Mouse (Mus musculus): ENCODE results near the gene Zbtb7a. TPM values are rescaled to one million over a fixed set of nuclear protein-coding genes. Genes with fewer than 3 reads are reported as not detected.

The Zbtb7a gene
- polyA plus RNA-seq, 1 experiment from 2014 or later: 17.7 TPM

DNA sequence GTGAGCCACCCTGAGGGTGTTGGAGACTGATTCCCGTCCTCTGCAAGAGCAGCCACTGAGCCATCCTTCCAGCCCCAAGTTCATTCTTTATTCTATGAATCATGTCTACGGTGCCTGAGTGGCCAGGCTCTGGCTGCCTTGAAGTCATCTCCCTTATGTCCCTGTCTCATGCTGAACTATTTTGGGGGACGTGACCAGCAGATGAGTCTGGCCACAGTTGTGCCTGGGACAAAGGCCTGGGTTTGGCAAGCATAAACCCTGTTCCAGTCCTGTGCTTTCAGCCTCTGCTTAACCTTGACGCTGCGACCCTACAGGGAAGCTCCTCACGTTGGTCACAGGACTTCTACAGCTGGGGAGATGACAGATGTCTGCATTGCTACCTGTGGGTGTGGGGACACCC lies 62.3 kb downstream of the Zbtb7a start:
- H3K4me1 ChIP-seq: peaks cover 17% of the 10 kb centered on the region
- no peak overlapping the region for H3K9ac ChIP-seq
- H3K4me2 ChIP-seq (replicated peaks): no peak overlapping the region
- H3K36me3 ChIP-seq: no peaks in the 10 kb centered on the region
- no peak for ATAC-seq (ENCODE audit: low FRiP score)
- WGBS: 53% methylated on average over 6 of the region's 6 CpGs
- no peaks in the 10 kb centered on the region for H3K9me3 ChIP-seq (replicated peaks)
- H3K27me3 ChIP-seq: peaks cover 60% of the 10 kb centered on the region
- H3K27ac ChIP-seq: no peak overlapping the region
- no peak overlapping the region for H3K4me3 ChIP-seq

DNA sequence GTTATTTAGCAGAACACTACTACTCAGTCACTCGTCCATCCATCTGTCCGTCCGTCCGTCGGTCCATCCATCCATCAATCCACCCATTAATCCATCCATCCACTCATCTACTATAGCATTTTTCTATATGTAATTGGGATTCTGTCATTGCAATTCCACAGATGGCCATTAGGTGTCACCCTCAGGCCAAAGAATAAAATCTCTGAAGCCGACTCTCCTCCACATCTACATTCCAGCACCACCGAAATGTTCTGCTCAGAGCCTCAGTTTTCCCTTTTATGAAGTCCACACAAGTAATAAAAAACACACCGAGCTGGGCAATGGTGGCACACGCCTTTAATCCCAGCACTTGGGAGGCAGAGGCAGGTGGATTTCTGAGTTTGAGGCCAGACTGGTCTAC lies 63.2 kb downstream of the Zbtb7a start:
- H3K4me1 ChIP-seq: peaks cover 11% of the 10 kb centered on the region
- 2% methylated on average over 9 of the region's 9 CpGs for WGBS
- H3K9ac ChIP-seq: no peak overlapping the region
- H3K27me3 ChIP-seq: peaks cover 59% of the 10 kb centered on the region
- H3K4me2 ChIP-seq (replicated peaks): no peak overlapping the region
- no peak overlapping the region for H3K4me3 ChIP-seq
- no peaks in the 10 kb centered on the region for H3K36me3 ChIP-seq
- H3K9me3 ChIP-seq (replicated peaks): no peaks in the 10 kb centered on the region
- ATAC-seq (ENCODE audit: low FRiP score): no peak
- no peak overlapping the region for H3K27ac ChIP-seq

DNA sequence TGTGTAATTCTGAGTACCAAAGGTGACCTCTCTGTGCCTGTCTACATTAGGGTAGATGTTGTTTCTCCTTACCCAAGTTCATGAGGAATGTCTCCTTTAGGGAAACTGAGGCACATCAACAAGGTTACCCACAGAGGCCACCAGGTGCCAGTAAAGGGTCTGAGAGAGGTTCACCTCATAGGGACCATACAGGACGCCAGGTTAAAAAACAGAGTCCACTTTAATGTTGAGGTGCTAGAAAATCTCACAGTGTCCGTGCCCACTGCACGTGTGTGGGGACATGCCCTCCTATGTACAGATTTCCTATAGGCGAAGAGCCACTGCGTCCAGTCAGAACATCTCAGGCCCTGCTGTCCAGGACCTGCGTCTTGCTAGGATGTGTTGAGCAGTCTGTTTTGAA lies 64.0 kb downstream of the Zbtb7a start:
- Histone ChIP-seq H3K9ac (no peak overlapping the region), H3K4me3 (no peak overlapping the region), H3K9me3 (replicated peaks) (no peaks in the 10 kb centered on the region), H3K36me3 (no peaks in the 10 kb centered on the region), H3K4me1 (peaks cover 7% of the 10 kb centered on the region; the same call in 1 of the 2 replicates), H3K4me2 (replicated peaks) (no peak overlapping the region), H3K27ac (no peak overlapping the region), H3K27me3 (peaks cover 55% of the 10 kb centered on the region)
- no peak for ATAC-seq (ENCODE audit: low FRiP score)
- 84% methylated on average over 6 of the region's 6 CpGs for WGBS

DNA sequence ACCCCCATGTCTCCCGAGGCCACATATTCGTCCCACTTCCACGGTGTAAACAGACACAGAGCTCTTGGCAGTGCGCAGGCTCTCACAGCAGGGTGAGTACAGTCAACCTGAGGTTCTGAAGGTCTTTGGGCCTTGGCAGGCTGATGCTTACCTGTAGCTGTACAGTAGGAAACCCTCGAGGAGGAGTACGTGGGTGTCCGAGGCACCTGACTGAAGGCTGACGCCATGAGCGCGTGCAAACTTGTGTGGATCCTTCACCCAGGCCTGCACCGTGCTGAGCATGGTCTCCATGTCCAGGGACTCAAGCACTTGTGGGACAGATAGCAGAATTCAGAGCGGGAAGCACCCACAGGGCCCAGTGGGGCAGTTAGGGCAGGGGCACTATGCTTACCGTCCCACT lies 65.1 kb downstream of the Zbtb7a start:
- H3K27me3 ChIP-seq: peaks cover 43% of the 10 kb centered on the region
- 0 out of 2 replicates have a peak overlapping the region, but pooled peaks have one; percentile 27 for H3K9ac ChIP-seq
- H3K4me3 ChIP-seq: no peak overlapping the region
- H3K4me2 ChIP-seq (replicated peaks): no peak overlapping the region
- no peak overlapping the region for H3K27ac ChIP-seq
- ATAC-seq (ENCODE audit: low FRiP score): no peak
- 87% methylated on average over 13 of the region's 13 CpGs for WGBS
- H3K4me1 ChIP-seq: no peaks in the 10 kb centered on the region
- no peaks in the 10 kb centered on the region for H3K9me3 ChIP-seq (replicated peaks)
- 0 out of 2 replicates have a peak, but pooled peaks cover 5% of the 10 kb centered on the region for H3K36me3 ChIP-seq

DNA sequence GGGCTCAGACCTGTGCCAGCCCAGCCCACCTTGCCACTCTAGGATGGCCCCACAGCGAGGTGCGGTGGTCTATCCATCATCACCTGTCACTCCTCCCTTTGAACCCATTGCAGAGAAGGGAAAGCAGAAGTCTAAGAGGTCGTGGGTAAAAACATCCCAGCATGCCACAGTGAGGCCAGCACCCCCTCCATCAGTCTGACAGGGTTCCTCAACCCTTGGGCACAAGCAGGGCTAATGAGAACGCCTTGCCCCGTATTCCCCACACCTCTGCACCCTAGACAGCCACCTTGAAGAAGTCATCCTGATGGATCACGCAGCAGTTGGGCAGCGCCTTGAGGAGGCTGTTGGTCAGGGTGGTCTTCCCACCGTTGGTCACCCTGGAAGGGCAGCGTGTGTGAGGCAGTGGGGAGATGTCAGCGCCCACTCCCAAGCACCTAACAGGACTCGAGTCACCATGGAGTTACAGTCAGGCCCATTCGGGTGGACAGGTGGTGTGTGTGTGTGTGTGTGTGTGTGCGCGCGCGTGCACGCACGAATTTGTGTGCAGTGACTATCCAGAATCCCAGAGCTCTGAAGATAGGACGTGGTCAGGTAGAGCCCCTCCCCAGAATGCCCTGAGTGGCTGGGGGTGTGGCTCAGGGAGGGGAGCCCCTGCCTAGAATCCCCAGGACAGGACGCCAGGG lies 65.7 kb downstream of the Zbtb7a start:
- no peak overlapping the region; the same call in 1 of the 2 replicates for H3K9ac ChIP-seq
- H3K4me1 ChIP-seq: no peaks in the 10 kb centered on the region
- 75% methylated on average over 20 of the region's 20 CpGs for WGBS
- H3K4me3 ChIP-seq: no peak overlapping the region
- H3K27me3 ChIP-seq: peaks cover 37% of the 10 kb centered on the region
- no peak overlapping the region for H3K27ac ChIP-seq
- H3K4me2 ChIP-seq (replicated peaks): no peak overlapping the region
- no peaks in the 10 kb centered on the region for H3K9me3 ChIP-seq (replicated peaks)
- ATAC-seq (ENCODE audit: low FRiP score): no peak
- H3K36me3 ChIP-seq: 0 out of 2 replicates have a peak, but pooled peaks cover 5% of the 10 kb centered on the region

DNA sequence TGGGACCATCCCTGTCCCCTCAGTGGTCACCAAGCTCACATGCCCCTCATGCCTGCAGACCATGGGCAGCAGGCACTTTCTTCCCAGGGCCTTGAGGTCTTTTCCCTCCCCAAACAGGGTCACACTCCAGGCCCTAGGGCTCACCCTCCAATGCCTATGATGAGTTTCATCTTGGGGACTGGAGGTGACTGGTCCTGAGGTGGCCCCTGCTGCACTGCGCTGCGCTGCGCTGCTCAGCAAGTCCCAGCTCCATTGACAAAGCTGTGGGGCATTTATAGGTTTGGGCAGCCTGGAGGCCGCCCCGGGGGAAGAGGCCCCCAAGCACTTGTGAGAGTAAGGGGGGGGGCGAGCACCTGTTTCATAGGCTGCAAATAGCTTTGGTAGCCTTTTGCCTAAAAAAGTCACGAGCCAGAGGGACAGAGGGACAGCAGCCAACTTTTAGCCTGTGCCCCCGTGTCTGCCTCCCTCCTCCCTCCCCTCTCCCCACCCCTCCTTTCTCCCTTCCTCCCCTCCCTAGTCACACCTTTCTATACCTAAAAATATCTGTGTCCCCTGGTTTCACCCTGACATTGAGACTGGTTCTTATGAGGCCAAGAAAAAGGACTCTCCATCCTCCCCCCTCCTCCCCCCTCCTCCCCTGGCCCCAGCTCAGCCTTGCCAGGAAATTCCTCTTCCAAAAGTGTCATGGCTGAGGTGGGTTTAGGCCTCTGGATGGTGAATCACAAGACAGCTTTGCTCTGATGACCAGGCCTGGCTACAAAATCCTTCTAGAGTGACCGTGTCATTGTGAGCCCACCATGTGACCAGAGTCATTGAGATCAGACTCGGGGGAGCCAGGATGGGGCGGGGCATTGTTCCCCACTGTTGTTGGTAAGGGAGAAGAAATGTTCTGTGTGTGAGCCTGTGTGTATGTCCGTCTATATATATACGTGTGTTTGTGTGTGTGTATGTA lies 67.1 kb downstream of the Zbtb7a start, which contains the start of gene Nmrk2:
TSS of gene Nmrk2 (minus strand) at position 245 of the 952 bp plus-strand sequence.
- H3K36me3 ChIP-seq: peaks cover 14% of the 10 kb centered on the region
- no peak within 1 kb of the TSS for H3K4me3 ChIP-seq
- no peak within 1 kb of the TSS for H3K27ac ChIP-seq
- H3K9me3 ChIP-seq (replicated peaks): no peaks in the 10 kb centered on the region
- H3K9ac ChIP-seq: peak within 1 kb of the TSS; percentile 1; the same call in 1 of the 2 replicates
- no peak for ATAC-seq (ENCODE audit: low FRiP score)
- WGBS: 63% methylated on average over 13 of the region's 13 CpGs
- no peaks in the 10 kb centered on the region for H3K4me1 ChIP-seq
- peaks cover 24% of the 10 kb centered on the region for H3K27me3 ChIP-seq
- no peak within 1 kb of the TSS for H3K4me2 ChIP-seq (replicated peaks)

Small RNA genes within 50 kb of the gene (microRNA-seq; reads per million reads assigned to microRNA genes)
- gene Mir5615-1 (not detected), gene Mir5615-2 (not detected)

Other genes with a start within 250 kb of the Zbtb7a start
- 271 and 305 TPM in 2 replicates for gene Timm13, start 234.3 kb upstream of the Zbtb7a start, polyA plus RNA-seq (2016; fragmentation: Nextera tagmentation; extraction: Ambion mirVana)
- gene Lmnb2, start 217.0 kb upstream of the Zbtb7a start, polyA plus RNA-seq (2016; fragmentation: Nextera tagmentation; extraction: Ambion mirVana): 56.8 and 57.9 TPM in 2 replicates
- gene Gadd45b, start 205.1 kb upstream of the Zbtb7a start, polyA plus RNA-seq (2016; fragmentation: Nextera tagmentation; extraction: Ambion mirVana): 11.8 and 15.8 TPM in 2 replicates
- gene Gng7, start 120.3 kb upstream of the Zbtb7a start, polyA plus RNA-seq (2016; fragmentation: Nextera tagmentation; extraction: Ambion mirVana): 10.1 and 10.7 TPM in 2 replicates
- 16.4 and 16.7 TPM in 2 replicates for gene Diras1, start 109.6 kb upstream of the Zbtb7a start, polyA plus RNA-seq (2016; fragmentation: Nextera tagmentation; extraction: Ambion mirVana)
- gene Slc39a3, start 97.8 kb upstream of the Zbtb7a start, polyA plus RNA-seq (2016; fragmentation: Nextera tagmentation; extraction: Ambion mirVana): 33.8 and 37.0 TPM in 2 replicates
- gene Sgta, start 75.0 kb upstream of the Zbtb7a start, polyA plus RNA-seq (2016; fragmentation: Nextera tagmentation; extraction: Ambion mirVana): 259 and 269 TPM in 2 replicates
- gene Thop1, start 65.2 kb upstream of the Zbtb7a start, polyA plus RNA-seq (2016; fragmentation: Nextera tagmentation; extraction: Ambion mirVana): 57.5 and 58.0 TPM in 2 replicates
- 0.12 and 0.46 TPM in 2 replicates for gene Creb3l3, start 36.3 kb upstream of the Zbtb7a start, polyA plus RNA-seq (2016; fragmentation: Nextera tagmentation; extraction: Ambion mirVana)
- gene Map2k2, start 29.3 kb upstream of the Zbtb7a start, polyA plus RNA-seq (2016; fragmentation: Nextera tagmentation; extraction: Ambion mirVana): 223 and 232 TPM in 2 replicates
- gene Pias4, start 32.7 kb downstream of the Zbtb7a start, polyA plus RNA-seq (2016; fragmentation: Nextera tagmentation; extraction: Ambion mirVana): 56.7 and 59.2 TPM in 2 replicates
- gene Eef2, start 41.4 kb downstream of the Zbtb7a start, polyA plus RNA-seq (2016; fragmentation: Nextera tagmentation; extraction: Ambion mirVana): 539 TPM in 2 replicates
- gene Dapk3, start 47.8 kb downstream of the Zbtb7a start, polyA plus RNA-seq (2016; fragmentation: Nextera tagmentation; extraction: Ambion mirVana): 86.4 and 94.5 TPM in 2 replicates
- not detected in 2 replicates for gene 4930442H23Rik, start 48.6 kb downstream of the Zbtb7a start, polyA plus RNA-seq (2016; fragmentation: Nextera tagmentation; extraction: Ambion mirVana)
- not detected in 2 replicates for gene Nmrk2, start 66.8 kb downstream of the Zbtb7a start, polyA plus RNA-seq (2016; fragmentation: Nextera tagmentation; extraction: Ambion mirVana)
- 33.7 and 36.8 TPM in 2 replicates for gene Atcay, start 95.6 kb downstream of the Zbtb7a start, polyA plus RNA-seq (2016; fragmentation: Nextera tagmentation; extraction: Ambion mirVana)
- gene Zfr2, start 97.9 kb downstream of the Zbtb7a start, polyA plus RNA-seq (2016; fragmentation: Nextera tagmentation; extraction: Ambion mirVana): 14.0 and 15.6 TPM in 2 replicates
- 6.3 and 6.8 TPM in 2 replicates for gene Matk, start 117.7 kb downstream of the Zbtb7a start, polyA plus RNA-seq (2016; fragmentation: Nextera tagmentation; extraction: Ambion mirVana)
- 142 and 155 TPM in 2 replicates for gene Mrpl54, start 131.7 kb downstream of the Zbtb7a start, polyA plus RNA-seq (2016; fragmentation: Nextera tagmentation; extraction: Ambion mirVana)
- 36.9 and 38.1 TPM in 2 replicates for gene Apba3, start 131.7 kb downstream of the Zbtb7a start, polyA plus RNA-seq (2016; fragmentation: Nextera tagmentation; extraction: Ambion mirVana)
- gene Tjp3, start 156.4 kb downstream of the Zbtb7a start, polyA plus RNA-seq (2016; fragmentation: Nextera tagmentation; extraction: Ambion mirVana): 5.4 and 6.8 TPM in 2 replicates
- gene Pip5k1c, start 157.7 kb downstream of the Zbtb7a start, polyA plus RNA-seq (2016; fragmentation: Nextera tagmentation; extraction: Ambion mirVana): 97.3 and 103 TPM in 2 replicates
- 53.3 and 54.5 TPM in 2 replicates for gene Cactin, start 185.9 kb downstream of the Zbtb7a start, polyA plus RNA-seq (2016; fragmentation: Nextera tagmentation; extraction: Ambion mirVana)
- 2.7 and 3.1 TPM in 2 replicates for gene Tbxa2r, start 193.5 kb downstream of the Zbtb7a start, polyA plus RNA-seq (2016; fragmentation: Nextera tagmentation; extraction: Ambion mirVana)
- not detected in 2 replicates for gene Gipc3, start 208.0 kb downstream of the Zbtb7a start, polyA plus RNA-seq (2016; fragmentation: Nextera tagmentation; extraction: Ambion mirVana)
- gene Hmg20b, start 215.3 kb downstream of the Zbtb7a start, polyA plus RNA-seq (2016; fragmentation: Nextera tagmentation; extraction: Ambion mirVana): 92.0 and 93.4 TPM in 2 replicates
- gene Mfsd12, start 222.3 kb downstream of the Zbtb7a start, polyA plus RNA-seq (2016; fragmentation: Nextera tagmentation; extraction: Ambion mirVana): 11.4 and 12.9 TPM in 2 replicates
- gene 4930404N11Rik, start 230.6 kb downstream of the Zbtb7a start, polyA plus RNA-seq (2016; fragmentation: Nextera tagmentation; extraction: Ambion mirVana): 0.52 and 0.88 TPM in 2 replicates
- 132 and 134 TPM in 2 replicates for gene Fzr1, start 243.3 kb downstream of the Zbtb7a start, polyA plus RNA-seq (2016; fragmentation: Nextera tagmentation; extraction: Ambion mirVana)
- gene Dohh, start 249.2 kb downstream of the Zbtb7a start, polyA plus RNA-seq (2016; fragmentation: Nextera tagmentation; extraction: Ambion mirVana): 62.7 and 67.5 TPM in 2 replicates
- gene Gm48551, start 249.2 kb downstream of the Zbtb7a start, polyA plus RNA-seq (2016; fragmentation: Nextera tagmentation; extraction: Ambion mirVana): 5.7 and 5.9 TPM in 2 replicates

All from hindbrain, embryonic 12.5 days (tissue).